Mouse (Mus musculus): ENCODE measurements around the gene Gm11084. TPM values are rescaled to one million over a fixed set of nuclear protein-coding genes. Genes with fewer than 3 reads are reported as not detected.
"Not testable (repeated sequence)": the region's sequence is repeated elsewhere in the genome, so short reads cannot be mapped to it uniquely, and the experiment has no call there.

Gene Gm11084
- polyA plus RNA-seq, 1 experiment, result not detected

GRCm38 (mm10) chr2:72995346-72996097 is 9.0 kb upstream of the Gm11084 start:
- no peak for DNase-seq (ENCODE audit: low read depth)

- no peak for DNase-seq (ENCODE audit: low read depth)
Observed at GRCm38 (mm10) chr2:72994165-72994564, 7.6 kb upstream of the Gm11084 start.

GRCm38 (mm10) chr2:72992497-72992896 is 6.0 kb upstream of the Gm11084 start:
- no peak for DNase-seq (ENCODE audit: low read depth)

- not testable (repeated sequence) for DNase-seq (ENCODE audit: low read depth)
Observed at GRCm38 (mm10) chr2:72988945-72989344, 2.4 kb upstream of the Gm11084 start.

- no peak for DNase-seq (ENCODE audit: low read depth)
Observed at GRCm38 (mm10) chr2:72985516-72985915, 1.0 kb downstream of the Gm11084 start.

- DNase-seq (ENCODE audit: low read depth), result no peak
Observed at GRCm38 (mm10) chr2:72984806-72985205, 1.7 kb downstream of the Gm11084 start.

- no peak for DNase-seq (ENCODE audit: low read depth)
Observed at GRCm38 (mm10) chr2:72983211-72983610, 3.3 kb downstream of the Gm11084 start.

GRCm38 (mm10) chr2:72982110-72982785 is 4.3 kb downstream of the Gm11084 start:
- DNase-seq (ENCODE audit: low read depth), result no peak

- no peak for DNase-seq (ENCODE audit: low read depth)
Observed at GRCm38 (mm10) chr2:72981441-72982109, 4.9 kb downstream of the Gm11084 start.

- DNase-seq (ENCODE audit: low read depth), result no peak
Observed at GRCm38 (mm10) chr2:72981075-72981420, 5.5 kb downstream of the Gm11084 start.

GRCm38 (mm10) chr2:72980337-72981074 is 6.0 kb downstream of the Gm11084 start, which contains the start of gene Sp3:
Gene Sp3, minus strand, starts transcription at chr2:72980446.
- DNase-seq (ENCODE audit: low read depth), result peak; percentile 68

- DNase-seq (ENCODE audit: low read depth), result no peak
Observed at GRCm38 (mm10) chr2:72979659-72980071, 6.9 kb downstream of the Gm11084 start.

GRCm38 (mm10) chr2:72978901-72979658 is 7.4 kb downstream of the Gm11084 start:
- DNase-seq (ENCODE audit: low read depth), result no peak

GRCm38 (mm10) chr2:72978473-72978872 is 8.0 kb downstream of the Gm11084 start:
- DNase-seq (ENCODE audit: low read depth), result no peak

- no peak for DNase-seq (ENCODE audit: low read depth)
Observed at GRCm38 (mm10) chr2:72977272-72977671, 9.2 kb downstream of the Gm11084 start.

- DNase-seq (ENCODE audit: low read depth), result no peak
Observed at GRCm38 (mm10) chr2:72976036-72976435, 10.5 kb downstream of the Gm11084 start.

- DNase-seq (ENCODE audit: low read depth), result no peak
Observed at GRCm38 (mm10) chr2:72970831-72971230, 15.7 kb downstream of the Gm11084 start.

- no peak for DNase-seq (ENCODE audit: low read depth)
Observed at GRCm38 (mm10) chr2:72970302-72970701, 16.2 kb downstream of the Gm11084 start.

- no peak for DNase-seq (ENCODE audit: low read depth)
Observed at GRCm38 (mm10) chr2:72968536-72968935, 18.0 kb downstream of the Gm11084 start.

GRCm38 (mm10) chr2:72965450-72965849 is 21.1 kb downstream of the Gm11084 start:
- DNase-seq (ENCODE audit: low read depth), result no peak

GRCm38 (mm10) chr2:72956415-72956814 is 30.1 kb downstream of the Gm11084 start:
- no peak for DNase-seq (ENCODE audit: low read depth)

Measured in gonadal fat pad, adult 2 months (tissue).